Mouse (Mus musculus): Measurements from ENCODE around the gene Ppp1r2. TPM values are rescaled to one million over a fixed set of nuclear protein-coding genes. Genes with fewer than 3 reads are reported as not detected.

Ppp1r2 gene
- polyA plus RNA-seq, 1 experiment from 2014 or later = 87.7 TPM

DNA sequence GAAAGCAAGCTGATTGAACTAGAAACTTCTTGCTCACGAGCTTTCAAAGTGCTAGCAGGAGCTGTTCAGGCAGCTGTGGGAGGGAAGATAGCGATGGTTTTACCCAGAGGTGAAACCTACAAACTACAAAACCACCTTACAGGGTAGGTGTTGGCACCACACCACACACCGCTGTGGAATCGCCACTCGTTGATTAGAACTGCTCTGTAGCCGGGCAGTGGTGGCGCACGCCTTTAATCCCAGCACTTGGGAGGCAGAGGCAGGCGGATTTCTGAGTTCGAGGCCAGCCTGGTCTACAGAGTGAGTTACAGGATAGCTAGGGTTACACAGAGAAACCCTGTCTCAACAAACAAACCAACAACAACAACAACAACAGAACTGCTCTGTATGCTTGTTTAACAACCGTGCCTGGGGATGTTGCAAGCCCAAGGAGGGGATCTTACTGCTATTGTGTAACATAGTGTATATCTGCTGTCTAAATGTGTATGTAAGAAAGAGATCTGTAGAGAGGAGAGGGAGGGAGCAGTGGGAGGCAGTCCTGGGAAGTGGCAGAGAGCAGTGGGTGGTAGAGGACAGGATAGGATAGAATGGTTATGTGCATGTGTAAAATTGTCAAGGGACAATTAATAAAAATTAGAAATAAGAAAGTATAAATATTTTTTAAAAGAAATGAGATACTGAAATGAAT, 11.9 kb upstream of the Ppp1r2 start:
- Histone ChIP-seq H3K36me3 (no peaks in the 10 kb centered on the region), H3K27ac (no peak overlapping the region), H3K4me3 (replicated peaks) (no peak overlapping the region), H3K9me3 (replicated peaks) (no peaks in the 10 kb centered on the region), H3K9ac (no peak overlapping the region), H3K4me1 (peaks cover 14% of the 10 kb centered on the region; the same call in 1 of the 2 replicates), H3K4me2 (no peak overlapping the region), H3K27me3 (no peaks in the 10 kb centered on the region)
- ATAC-seq (replicated peaks; ENCODE audit: low FRiP score) = no peak
- WGBS = 91% methylated on average over 11 of the region's 11 CpGs

DNA sequence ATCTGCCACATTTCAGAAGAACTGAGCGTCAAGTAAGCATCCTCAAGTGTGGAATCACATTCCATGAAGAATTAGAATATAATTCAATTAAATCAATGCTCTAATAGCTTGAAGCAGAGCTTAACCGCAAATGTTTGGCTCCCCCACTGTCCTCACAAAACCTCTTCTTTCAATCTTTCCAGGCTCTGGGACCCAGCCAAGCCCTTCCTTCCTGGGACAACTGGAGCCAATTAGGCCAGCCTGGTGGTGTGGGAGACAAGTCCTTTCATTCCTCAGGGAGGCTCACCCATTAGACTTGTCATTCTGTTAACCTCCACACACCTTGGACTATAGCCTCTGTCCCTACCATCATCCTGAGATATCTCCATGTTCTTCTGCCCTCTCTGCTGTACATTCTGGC, 6.9 kb upstream of the Ppp1r2 start:
- H3K27ac ChIP-seq = no peak overlapping the region
- H3K36me3 ChIP-seq = no peaks in the 10 kb centered on the region
- no peaks in the 10 kb centered on the region for H3K9me3 ChIP-seq (replicated peaks)
- ATAC-seq (replicated peaks; ENCODE audit: low FRiP score) = no peak
- no peak overlapping the region for H3K9ac ChIP-seq
- H3K27me3 ChIP-seq = no peaks in the 10 kb centered on the region
- H3K4me1 ChIP-seq = peaks cover 7% of the 10 kb centered on the region; the same call in 1 of the 2 replicates
- no peak overlapping the region for H3K4me2 ChIP-seq
- 90% methylated on average over 2 of the region's 2 CpGs for WGBS
- H3K4me3 ChIP-seq (replicated peaks) = no peak overlapping the region

DNA sequence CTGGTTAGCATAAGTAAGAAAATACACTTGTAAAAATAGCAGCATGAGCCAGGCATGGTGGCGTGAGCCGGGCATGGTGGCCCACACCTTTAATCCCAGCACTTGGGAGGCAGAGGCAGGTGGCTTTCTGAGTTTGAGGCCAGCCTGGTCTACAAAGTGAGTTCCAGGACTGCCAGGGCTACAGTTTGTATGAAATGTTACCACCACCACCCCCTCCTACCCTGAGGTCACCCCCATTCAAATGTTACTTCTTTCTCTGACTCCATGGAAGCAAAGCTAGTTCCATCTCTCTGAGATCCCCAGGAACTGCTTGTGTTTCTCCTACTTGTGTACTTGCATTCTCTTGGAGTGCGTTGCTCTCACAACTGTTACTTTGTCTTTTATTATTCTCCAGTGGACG, 5.1 kb upstream of the Ppp1r2 start:
- H3K4me1 ChIP-seq = peaks cover 21% of the 10 kb centered on the region
- no peak overlapping the region for H3K27ac ChIP-seq
- H3K4me2 ChIP-seq = no peak overlapping the region
- H3K27me3 ChIP-seq = no peaks in the 10 kb centered on the region
- no peak overlapping the region for H3K4me3 ChIP-seq (replicated peaks)
- H3K36me3 ChIP-seq = no peaks in the 10 kb centered on the region
- no peak overlapping the region for H3K9ac ChIP-seq
- WGBS = 88% methylated on average over 4 of the region's 4 CpGs
- no peak for ATAC-seq (replicated peaks; ENCODE audit: low FRiP score)
- H3K9me3 ChIP-seq (replicated peaks) = no peaks in the 10 kb centered on the region

DNA sequence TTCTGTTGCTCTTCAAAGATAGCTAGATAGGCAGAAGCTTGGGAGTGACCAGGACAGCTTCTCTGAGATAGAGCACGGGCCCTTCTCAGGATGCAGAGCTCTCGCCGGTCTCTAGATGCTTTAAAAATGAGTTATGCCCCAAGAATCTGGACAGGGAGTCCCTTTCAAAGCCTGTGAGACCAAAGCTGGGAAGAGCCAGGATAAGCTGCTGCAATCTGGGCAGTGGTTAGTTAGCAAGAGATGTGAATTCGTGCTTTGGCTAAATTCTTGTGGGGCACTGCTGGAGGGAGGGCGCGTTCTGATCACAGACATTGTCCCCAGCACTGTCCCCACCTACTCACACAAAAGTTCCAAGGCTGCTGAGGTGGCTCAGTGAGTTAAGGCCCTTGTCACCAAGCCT, 3.5 kb upstream of the Ppp1r2 start:
- 45% methylated on average over 6 of the region's 6 CpGs for WGBS
- ATAC-seq (replicated peaks; ENCODE audit: low FRiP score) = no peak
- no peaks in the 10 kb centered on the region for H3K9me3 ChIP-seq (replicated peaks)
- H3K9ac ChIP-seq = no peak overlapping the region
- H3K36me3 ChIP-seq = no peaks in the 10 kb centered on the region
- no peak overlapping the region for H3K27ac ChIP-seq
- peaks cover 26% of the 10 kb centered on the region for H3K4me1 ChIP-seq
- no peak overlapping the region for H3K4me2 ChIP-seq
- H3K4me3 ChIP-seq (replicated peaks) = no peak overlapping the region
- no peaks in the 10 kb centered on the region for H3K27me3 ChIP-seq

DNA sequence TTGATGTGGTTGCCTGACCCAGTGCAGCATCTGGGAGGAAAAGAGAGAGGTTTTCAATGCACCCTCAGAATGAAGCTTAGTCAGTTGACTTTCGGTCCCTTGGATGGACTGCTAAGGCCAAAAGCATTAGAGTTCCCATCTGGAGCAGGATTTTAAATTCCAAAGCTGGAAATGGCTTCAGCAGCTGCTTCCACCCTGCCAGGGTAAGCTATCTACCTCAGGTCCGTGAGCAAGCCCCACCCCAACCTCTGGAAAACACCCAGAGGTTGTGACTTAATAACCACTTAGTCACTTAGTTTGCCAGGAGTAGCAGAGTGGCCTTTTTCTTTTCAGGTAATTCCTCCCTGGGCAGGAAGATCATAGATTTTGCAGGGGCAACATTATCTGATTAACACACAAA, 3.0 kb upstream of the Ppp1r2 start:
- Histone ChIP-seq H3K27me3 (no peaks in the 10 kb centered on the region), H3K36me3 (no peaks in the 10 kb centered on the region), H3K4me1 (peaks cover 31% of the 10 kb centered on the region), H3K27ac (no peak overlapping the region), H3K4me3 (replicated peaks) (no peak overlapping the region), H3K9ac (no peak overlapping the region), H3K4me2 (no peak overlapping the region), H3K9me3 (replicated peaks) (no peaks in the 10 kb centered on the region)
- WGBS = 72% methylated on average over 2 of the region's 2 CpGs
- no peak for ATAC-seq (replicated peaks; ENCODE audit: low FRiP score)

DNA sequence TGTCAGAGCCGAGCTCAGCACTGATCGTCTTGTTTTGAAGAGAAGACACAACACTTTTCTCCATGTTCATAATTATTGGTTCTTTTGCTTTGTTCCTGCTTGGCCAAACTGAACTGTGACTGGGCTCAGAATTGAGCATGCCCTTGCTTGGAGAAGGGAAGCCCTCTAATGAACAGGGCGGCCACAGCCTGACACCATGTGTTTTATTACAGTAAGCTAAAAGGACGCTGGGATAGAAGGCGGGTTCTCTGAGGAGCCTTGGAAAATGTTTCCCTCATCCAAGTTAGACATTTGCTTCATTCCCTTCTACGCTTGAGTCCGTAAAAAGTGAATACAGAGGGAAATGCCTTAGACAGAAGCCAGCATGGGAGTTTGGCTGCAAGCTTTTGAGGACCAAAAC, 1.9 kb upstream of the Ppp1r2 start:
- no peak overlapping the region for H3K4me2 ChIP-seq
- peak overlapping the region; percentile 63 for H3K27ac ChIP-seq
- no peak overlapping the region for H3K9ac ChIP-seq
- H3K27me3 ChIP-seq = no peaks in the 10 kb centered on the region
- H3K36me3 ChIP-seq = no peaks in the 10 kb centered on the region
- ATAC-seq (replicated peaks; ENCODE audit: low FRiP score) = no peak
- peaks cover 40% of the 10 kb centered on the region for H3K4me1 ChIP-seq
- H3K4me3 ChIP-seq (replicated peaks) = no peak overlapping the region
- H3K9me3 ChIP-seq (replicated peaks) = no peaks in the 10 kb centered on the region
- WGBS = 52% methylated on average over 7 of the region's 7 CpGs

DNA sequence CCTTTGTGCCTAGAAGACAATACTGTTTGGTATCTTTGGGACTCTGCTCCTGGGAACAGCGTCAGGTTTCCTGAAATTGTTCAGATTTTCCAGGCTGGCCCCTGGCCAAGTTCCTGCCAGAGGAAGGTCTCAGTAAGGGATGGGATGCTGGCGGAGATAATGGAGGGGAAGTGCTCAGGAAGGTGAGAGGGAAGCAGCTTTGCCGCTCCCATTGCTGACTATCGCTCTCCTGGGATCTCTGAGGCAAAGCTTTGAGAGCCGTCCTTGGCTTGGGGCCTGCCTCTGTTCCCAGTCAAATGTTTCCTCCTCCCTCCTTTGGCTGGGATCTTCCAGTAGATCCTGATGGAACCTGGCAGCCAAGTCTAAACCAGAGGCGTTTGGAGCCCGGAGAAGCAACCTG, 1.5 kb upstream of the Ppp1r2 start:
- Histone ChIP-seq H3K9me3 (replicated peaks) (no peaks in the 10 kb centered on the region), H3K4me2 (no peak overlapping the region), H3K4me3 (replicated peaks) (no peak overlapping the region), H3K36me3 (no peaks in the 10 kb centered on the region; the same call in 1 of the 2 replicates), H3K9ac (no peak overlapping the region), H3K4me1 (peaks cover 40% of the 10 kb centered on the region), H3K27me3 (no peaks in the 10 kb centered on the region), H3K27ac (peak overlapping the region; percentile 81)
- no peak for ATAC-seq (replicated peaks; ENCODE audit: low FRiP score)
- 67% methylated on average over 7 of the region's 7 CpGs for WGBS

DNA sequence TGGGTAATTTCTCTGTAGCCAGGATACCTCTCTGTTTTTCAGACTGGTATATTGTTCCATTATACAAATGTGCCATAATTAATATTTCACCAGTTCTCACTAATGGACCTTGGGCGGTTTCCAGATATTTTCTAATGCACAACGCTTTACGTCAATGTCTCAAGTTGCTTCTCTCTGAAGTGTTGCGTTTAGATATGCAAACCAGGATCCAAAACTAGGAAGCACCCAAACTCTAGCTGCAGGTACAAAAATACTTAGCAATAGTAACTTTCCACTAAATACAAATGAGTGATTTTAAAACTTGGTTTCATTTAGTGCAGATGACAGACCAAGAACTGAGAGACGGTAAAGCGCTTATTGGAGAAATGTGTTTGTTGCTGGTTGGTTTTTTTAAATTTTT, 993 bp downstream of the Ppp1r2 start:
- no peak for ATAC-seq (replicated peaks; ENCODE audit: low FRiP score)
- H3K9me3 ChIP-seq (replicated peaks) = no peaks in the 10 kb centered on the region
- 3% methylated on average over 6 of the region's 6 CpGs for WGBS
- H3K27me3 ChIP-seq = no peaks in the 10 kb centered on the region
- peak overlapping the region; percentile 62 for H3K4me2 ChIP-seq
- H3K4me3 ChIP-seq (replicated peaks) = peak overlapping the region; percentile 78
- H3K27ac ChIP-seq = peak overlapping the region; percentile 93; the same call in 1 of the 2 replicates
- H3K4me1 ChIP-seq = peaks cover 40% of the 10 kb centered on the region
- H3K9ac ChIP-seq = peak overlapping the region; percentile 90
- no peaks in the 10 kb centered on the region; the same call in 1 of the 2 replicates for H3K36me3 ChIP-seq

DNA sequence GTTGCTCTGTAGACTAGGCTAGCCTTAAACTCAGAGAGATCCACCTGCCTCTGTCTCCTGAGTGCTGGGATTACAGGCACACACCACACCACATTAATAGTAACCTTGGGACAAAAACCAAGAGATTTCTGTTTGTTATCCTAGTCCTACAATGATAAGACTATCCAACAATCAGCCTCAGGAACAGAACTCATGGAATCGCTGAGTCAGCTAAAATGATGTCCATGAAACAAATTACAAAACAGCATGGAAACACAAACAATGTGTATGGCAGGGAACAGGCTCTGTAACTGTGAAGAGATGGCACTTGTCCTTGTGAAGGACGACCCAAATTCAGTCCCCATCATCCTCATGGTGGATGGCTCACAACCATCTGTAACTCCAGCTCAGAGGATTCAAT, 8.4 kb downstream of the Ppp1r2 start:
- no peak overlapping the region for H3K4me3 ChIP-seq (replicated peaks)
- no peaks in the 10 kb centered on the region for H3K27me3 ChIP-seq
- no peak overlapping the region for H3K9ac ChIP-seq
- ATAC-seq (replicated peaks; ENCODE audit: low FRiP score) = no peak
- 84% methylated on average over 2 of the region's 2 CpGs for WGBS
- no peaks in the 10 kb centered on the region for H3K4me1 ChIP-seq
- H3K27ac ChIP-seq = no peak overlapping the region
- H3K4me2 ChIP-seq = no peak overlapping the region
- no peaks in the 10 kb centered on the region for H3K9me3 ChIP-seq (replicated peaks)
- peaks cover 15% of the 10 kb centered on the region for H3K36me3 ChIP-seq

DNA sequence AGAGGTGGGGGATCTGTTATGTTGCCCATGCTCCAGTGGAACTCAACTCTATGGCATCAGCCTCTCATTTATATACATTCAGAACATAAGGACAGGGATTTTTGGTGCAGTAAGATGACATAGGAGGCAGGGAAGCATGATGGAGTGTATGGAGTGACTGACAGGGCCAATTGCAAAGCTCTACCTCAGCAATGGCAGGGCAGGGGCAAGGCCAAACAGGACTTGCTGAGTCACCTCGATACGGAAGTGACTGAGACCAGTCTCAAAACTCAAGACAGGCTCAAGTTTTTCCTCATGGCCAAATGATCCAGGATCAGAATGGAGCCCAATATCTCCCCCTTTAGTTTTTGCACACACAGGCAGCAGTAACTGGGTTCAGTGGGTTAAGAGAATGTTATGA, 18.9 kb downstream of the Ppp1r2 start:
- Histone ChIP-seq H3K4me1 (no peaks in the 10 kb centered on the region), H3K27ac (no peak overlapping the region), H3K4me3 (replicated peaks) (no peak overlapping the region), H3K36me3 (peaks cover 73% of the 10 kb centered on the region), H3K9ac (no peak overlapping the region), H3K27me3 (no peaks in the 10 kb centered on the region), H3K4me2 (no peak overlapping the region), H3K9me3 (replicated peaks) (no peaks in the 10 kb centered on the region)
- WGBS = 90% methylated on average over 2 of the region's 2 CpGs
- no peak for ATAC-seq (replicated peaks; ENCODE audit: low FRiP score)

DNA sequence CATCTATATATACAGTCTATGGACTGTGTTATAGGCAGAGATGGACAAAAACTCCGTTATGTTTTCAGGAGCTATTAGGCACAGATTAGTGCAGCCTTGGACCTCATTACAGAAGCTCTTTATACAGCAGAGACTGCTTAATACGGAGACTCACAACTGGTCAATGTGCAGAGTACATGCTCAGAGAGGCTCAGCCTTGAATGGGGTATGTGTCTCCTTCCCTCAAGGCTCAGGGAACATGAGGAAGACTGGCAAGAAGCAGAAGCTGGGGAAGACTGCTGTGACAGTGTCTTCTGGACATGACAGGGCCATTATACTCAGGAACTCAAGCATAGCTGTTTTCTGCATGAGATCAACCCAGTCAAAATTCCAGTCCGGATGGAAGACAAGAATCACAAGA, 19.4 kb downstream of the Ppp1r2 start:
- H3K9me3 ChIP-seq (replicated peaks) = no peaks in the 10 kb centered on the region
- no peaks in the 10 kb centered on the region for H3K27me3 ChIP-seq
- no peak overlapping the region for H3K9ac ChIP-seq
- no peak overlapping the region for H3K4me3 ChIP-seq (replicated peaks)
- no peak overlapping the region for H3K4me2 ChIP-seq
- no peak for ATAC-seq (replicated peaks; ENCODE audit: low FRiP score)
- H3K36me3 ChIP-seq = peaks cover 70% of the 10 kb centered on the region
- no peaks in the 10 kb centered on the region for H3K4me1 ChIP-seq
- 88% methylated on average over 3 of the region's 3 CpGs for WGBS
- no peak overlapping the region for H3K27ac ChIP-seq

DNA sequence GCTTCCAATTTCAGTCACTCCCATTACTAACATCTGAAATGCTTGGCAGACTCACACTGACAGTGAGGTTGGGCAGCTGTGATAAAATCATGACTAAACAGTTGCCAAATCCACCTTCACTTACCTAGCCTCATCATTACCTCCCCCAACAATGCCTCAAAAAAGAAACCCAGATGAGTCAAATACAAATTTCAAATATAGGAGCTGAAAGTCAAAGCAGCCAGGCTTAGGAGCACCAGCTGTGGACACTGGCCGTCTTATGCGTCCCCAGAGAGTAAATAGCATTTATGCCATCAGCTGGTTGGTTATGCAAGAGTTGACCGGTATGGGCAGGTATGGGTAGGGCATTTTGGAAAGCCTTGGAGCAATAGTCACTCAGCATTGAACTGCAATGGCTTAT, 25.7 kb downstream of the Ppp1r2 start:
- Histone ChIP-seq H3K4me3 (replicated peaks) (no peak overlapping the region), H3K36me3 (peaks cover 16% of the 10 kb centered on the region), H3K4me2 (no peak overlapping the region), H3K9me3 (replicated peaks) (no peaks in the 10 kb centered on the region), H3K9ac (no peak overlapping the region), H3K4me1 (no peaks in the 10 kb centered on the region), H3K27ac (no peak overlapping the region), H3K27me3 (no peaks in the 10 kb centered on the region)
- no peak for ATAC-seq (replicated peaks; ENCODE audit: low FRiP score)
- 88% methylated on average over 3 of the region's 3 CpGs for WGBS

DNA sequence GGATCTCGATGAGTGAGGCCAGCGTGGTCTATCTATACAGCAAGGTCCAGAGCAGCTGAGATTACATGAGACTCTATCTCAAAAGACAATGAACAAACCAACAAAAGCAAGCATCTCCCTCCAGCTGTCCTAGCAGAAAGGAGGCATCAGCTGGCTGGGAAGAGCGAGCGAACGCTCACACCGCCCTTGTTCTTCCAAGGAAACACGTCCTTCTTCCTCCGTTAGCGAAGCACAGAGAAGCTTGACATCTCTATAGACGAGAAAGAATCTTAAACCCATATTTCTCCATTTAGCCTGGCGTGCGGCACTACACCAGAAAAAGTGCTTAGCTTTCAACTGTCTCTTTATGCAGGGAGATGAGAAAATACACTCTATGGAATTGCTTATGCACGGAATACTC, 26.4 kb downstream of the Ppp1r2 start:
- H3K4me3 ChIP-seq (replicated peaks) = no peak overlapping the region
- no peaks in the 10 kb centered on the region for H3K4me1 ChIP-seq
- H3K36me3 ChIP-seq = peaks cover 16% of the 10 kb centered on the region
- no peak overlapping the region for H3K9ac ChIP-seq
- no peaks in the 10 kb centered on the region for H3K9me3 ChIP-seq (replicated peaks)
- ATAC-seq (replicated peaks; ENCODE audit: low FRiP score) = no peak
- no peaks in the 10 kb centered on the region for H3K27me3 ChIP-seq
- H3K27ac ChIP-seq = no peak overlapping the region
- 89% methylated on average over 13 of the region's 13 CpGs for WGBS
- H3K4me2 ChIP-seq = no peak overlapping the region

Measured in kidney, embryonic 15.5 days (tissue).